ENCODE assay signal across 8 mouse cellular contexts in the genomic region with DNA sequence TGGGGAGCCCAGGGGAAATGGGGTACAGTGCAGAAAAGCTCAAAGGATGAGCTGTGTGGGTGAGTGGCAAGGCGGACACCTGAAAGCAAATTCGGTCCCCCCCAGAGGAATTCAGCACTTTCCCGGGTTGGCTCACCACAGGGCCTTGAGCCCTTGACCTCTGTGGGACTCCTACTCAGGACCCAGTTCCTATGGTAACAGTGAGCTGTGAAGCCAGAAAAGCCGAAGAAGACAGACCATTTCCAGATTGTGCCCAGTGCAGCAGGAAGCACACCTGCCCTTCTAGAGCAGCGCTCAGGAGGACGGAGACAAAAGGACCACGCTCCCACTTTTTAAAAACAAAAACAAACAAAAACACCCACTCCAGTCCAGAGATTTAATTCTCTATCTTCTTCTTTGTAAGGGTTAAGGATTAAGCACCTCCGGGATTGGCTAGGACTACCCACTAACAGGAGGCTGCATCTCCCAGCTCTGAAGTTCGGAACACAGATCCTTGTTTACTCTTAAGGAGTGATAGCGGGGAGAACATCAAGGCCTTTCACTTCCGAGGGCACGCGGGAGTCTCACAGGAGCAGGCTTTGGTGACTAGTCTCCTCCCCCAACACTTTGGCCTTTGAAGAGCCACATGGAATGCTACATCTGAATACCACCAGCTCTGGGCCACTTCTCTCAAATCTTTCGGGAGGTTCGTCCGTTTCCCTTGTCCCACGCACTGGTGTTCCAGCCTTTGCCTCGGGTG. TPM values are rescaled to one million over a fixed set of nuclear protein-coding genes. Genes with fewer than 3 reads are reported as not detected.
A peak's percentile ranks its signal among the peaks of the same experiment; 100 is the strongest.
DNase-seq lines count a peak whose midpoint lies in the region; ATAC-seq and TF ChIP-seq lines count a peak whose summit lies in the region.

No protein-coding gene starts in this region.

- peak overlapping the region; percentile 26; the same call in 1 of the 2 replicates for H3K9ac ChIP-seq in embryonic facial prominence, embryonic 15.5 days
- peak overlapping the region; percentile 49 for H3K9ac ChIP-seq in midbrain, embryonic 11.5 days (ENCODE audit: low read length)

- WGBS in embryonic facial prominence, embryonic 15.5 days = 14% methylated on average over 18 of the region's 18 CpGs
- WGBS in midbrain, embryonic 11.5 days = 4% methylated on average over 18 of the region's 18 CpGs

- peak overlapping the region; percentile 66 for H3K4me2 ChIP-seq in embryonic facial prominence, embryonic 15.5 days (replicated peaks)
- peak overlapping the region; percentile 45 for H3K4me2 ChIP-seq in midbrain, embryonic 11.5 days

- H3K36me3 ChIP-seq in embryonic facial prominence, embryonic 15.5 days = no peaks in the 10 kb centered on the region
- no peaks in the 10 kb centered on the region for H3K36me3 ChIP-seq in midbrain, embryonic 11.5 days (ENCODE audit: control insufficient read depth, insufficient read depth, low read length)

- ATAC-seq in embryonic facial prominence, embryonic 15.5 days (ENCODE audit: insufficient number of reproducible peaks, low FRiP score, low TSS enrichment, low read depth) = no peak
- peak; percentile 28; the same call in 1 of the 2 replicates for ATAC-seq in midbrain, embryonic 11.5 days (ENCODE audit: low FRiP score)
- no peak for ATAC-seq in erythroid progenitor cell, adult 5-6 weeks (replicated peaks; ENCODE audit: low FRiP score, poor library complexity, severe bottlenecking)

- no peak for TF ChIP-seq CTCF in left cerebral cortex, adult 2 months (IDR thresholded peaks at IDR 0.05)

- no peak overlapping the region for H3K27ac ChIP-seq in left cerebral cortex, adult 2 months
- H3K27ac ChIP-seq in embryonic facial prominence, embryonic 15.5 days (replicated peaks) = no peak overlapping the region
- H3K27ac ChIP-seq in midbrain, embryonic 11.5 days (ENCODE audit: low read depth, low read length) = no peak overlapping the region; the same call in 1 of the 2 replicates

- no peak for DNase-seq in left cerebral cortex, adult 2 months (ENCODE audit: extremely low spot score in 1 of 2, low spot score in 2 of 2)
- DNase-seq in left cerebral cortex, postnatal 36 days (ENCODE audit: low spot score in 2 of 2) = no peak
- peak; percentile 29 to 40 for DNase-seq in kidney, adult 8-10 months
- DNase-seq in midbrain, embryonic 11.5 days (ENCODE audit: low spot score, missing footprints) = peak; percentile 94
- no peak for DNase-seq in urinary bladder, postnatal 14 days (ENCODE audit: low spot score)
- no peak for DNase-seq in right cerebral cortex, postnatal 25 days

- H3K27me3 ChIP-seq in embryonic facial prominence, embryonic 15.5 days = no peaks in the 10 kb centered on the region
- no peaks in the 10 kb centered on the region for H3K27me3 ChIP-seq in midbrain, embryonic 11.5 days (ENCODE audit: control insufficient read depth, insufficient read depth, low read length)

- H3K4me3 ChIP-seq in left cerebral cortex, adult 2 months = peak overlapping the region; percentile 19; the same call in 1 of the 2 replicates
- peak overlapping the region; percentile 40 for H3K4me3 ChIP-seq in embryonic facial prominence, embryonic 15.5 days (replicated peaks)
- peak overlapping the region; percentile 25 for H3K4me3 ChIP-seq in midbrain, embryonic 11.5 days (ENCODE audit: low read depth, low read length)

- H3K9me3 ChIP-seq in embryonic facial prominence, embryonic 15.5 days (replicated peaks) = no peaks in the 10 kb centered on the region
- H3K9me3 ChIP-seq in midbrain, embryonic 11.5 days (ENCODE audit: control insufficient read depth, low read length) = no peaks in the 10 kb centered on the region

- peaks cover 23% of the 10 kb centered on the region for H3K4me1 ChIP-seq in embryonic facial prominence, embryonic 15.5 days
- peaks cover 25% of the 10 kb centered on the region for H3K4me1 ChIP-seq in midbrain, embryonic 11.5 days (ENCODE audit: control insufficient read depth, insufficient read depth, low read length)

- intact Hi-C loops in left cerebral cortex, adult 2 months (cut with DNase I) = no loop called here
- intact Hi-C loops in left cerebral cortex, postnatal 36 days (cut with DNase I) = no loop called here

RNA-seq across cellular contexts. Expression of a gene that starts 31.0 kb away (rescaled TPM):
- total RNA-seq in left cerebral cortex, adult 2 months (2021) = 10 to 100 TPM; 35.9 to 40.4 TPM
- 10 to 100 TPM; 31.8 to 35.5 TPM for total RNA-seq in left cerebral cortex, postnatal 36 days (2021)
- polyA plus RNA-seq in embryonic facial prominence, embryonic 15.5 days (2015; fragmentation: Nextera tagmentation; extraction: Ambion mirVana) = 4.3 TPM in 2 replicates
- polyA plus RNA-seq in midbrain, embryonic 11.5 days (2014; fragmentation: Nextera tagmentation; extraction: Ambion mirVana) = 5.7 and 6.6 TPM in 2 replicates
- total RNA-seq in erythroid progenitor cell, adult 5-6 weeks (2015; ENCODE audit: low replicate concordance) = 15.9 TPM in 2 replicates
- total RNA-seq in erythroid progenitor cell, adult 5-6 weeks (2017; ENCODE audit: low replicate concordance) = 14.1 and 15.9 TPM in 2 replicates

RNA-seq across cellular contexts. Expression of a gene that starts 31.0 kb away (rescaled TPM):
- total RNA-seq in left cerebral cortex, adult 2 months (2021) = 10 to 100 TPM; 39.9 to 40.9 TPM
- 10 to 100 TPM; 38.4 to 39.3 TPM for total RNA-seq in left cerebral cortex, postnatal 36 days (2021)
- polyA plus RNA-seq in embryonic facial prominence, embryonic 15.5 days (2015; fragmentation: Nextera tagmentation; extraction: Ambion mirVana) = 40.9 and 42.9 TPM in 2 replicates
- polyA plus RNA-seq in midbrain, embryonic 11.5 days (2014; fragmentation: Nextera tagmentation; extraction: Ambion mirVana) = 17.1 and 18.7 TPM in 2 replicates
- 41.4 and 46.5 TPM in 2 replicates for total RNA-seq in erythroid progenitor cell, adult 5-6 weeks (2015; ENCODE audit: low replicate concordance)
- 54.3 and 63.2 TPM in 2 replicates for total RNA-seq in erythroid progenitor cell, adult 5-6 weeks (2017; ENCODE audit: low replicate concordance)

Comparison
In these comparisons a context has a peak if more than half of its experiments do, and no peak if none do; other contexts are left out.
1. DNase-seq: peak in kidney, adult 8-10 months (2 of 2) and midbrain, embryonic 11.5 days (single experiment); none in left cerebral cortex, adult 2 months (0 of 2), left cerebral cortex, postnatal 36 days (0 of 2), urinary bladder, postnatal 14 days (single experiment) and right cerebral cortex, postnatal 25 days (single experiment).
2. Peak in every context shown above with its lines, with median percentiles within 50 percentile points of each other: H3K4me3 ChIP-seq.